Mouse (Mus musculus): ENCODE measurements around the gene Zmynd8. TPM values are rescaled to one million over a fixed set of nuclear protein-coding genes. Genes with fewer than 3 reads are reported as not detected.
A peak's percentile ranks its signal among the peaks of the same experiment; 100 is the strongest.

Gene Zmynd8
- polyA plus RNA-seq (2011; ENCODE audit: insufficient read depth, insufficient read length, low replicate concordance, missing spikeins): 34.1 and 75.2 TPM in 2 replicates

GRCm38 (mm10) chr2:165898202-165899194 is at the start of gene Zmynd8:
Gene Zmynd8 (minus strand): TSS chr2:165899016.
- no peak within 1 kb of the TSS for H3K4me3 ChIP-seq (replicated peaks; ENCODE audit: control insufficient read depth, low read depth, low read length)
- no peak for TF ChIP-seq POLR2A (IDR thresholded peaks at IDR 0.05; ENCODE audit: borderline replicate concordance, control insufficient read depth, low read depth, low read length)
- no peak for TF ChIP-seq CTCF (IDR thresholded peaks at IDR 0.05; ENCODE audit: control insufficient read depth, insufficient read depth, low read length)
- H3K27ac ChIP-seq (ENCODE audit: control insufficient read depth, insufficient read depth, low read depth, low read length, poor library complexity): no peak within 1 kb of the TSS
- H3K4me1 ChIP-seq (ENCODE audit: control insufficient read depth, insufficient read depth, low read length): peaks cover 1% of the 10 kb centered on the region; the same call in 1 of the 2 replicates
- 80% methylated on average over 23 of the region's 23 CpGs for WGBS

GRCm38 (mm10) chr2:165948007-165948406 is 49.2 kb upstream of the Zmynd8 start:
- 9% methylated on average over 1 of the region's 1 CpGs for WGBS
- Histone ChIP-seq H3K4me3 (replicated peaks; ENCODE audit: control insufficient read depth, low read depth, low read length) (no peak overlapping the region), H3K4me1 (ENCODE audit: control insufficient read depth, insufficient read depth, low read length) (peaks cover 10% of the 10 kb centered on the region), H3K27ac (ENCODE audit: control insufficient read depth, insufficient read depth, low read depth, low read length, poor library complexity) (peak overlapping the region; percentile 64; the same call in 1 of the 2 replicates)
- TF ChIP-seq CTCF (IDR thresholded peaks at IDR 0.05; ENCODE audit: control insufficient read depth, insufficient read depth, low read length) (no peak), POLR2A (IDR thresholded peaks at IDR 0.05; ENCODE audit: borderline replicate concordance, control insufficient read depth, low read depth, low read length) (no peak)

GRCm38 (mm10) chr2:165946046-165946564 is 47.3 kb upstream of the Zmynd8 start:
- H3K27ac ChIP-seq (ENCODE audit: control insufficient read depth, insufficient read depth, low read depth, low read length, poor library complexity): no peak overlapping the region; the same call in 1 of the 2 replicates
- WGBS: 7% methylated on average over 1 of the region's 1 CpGs
- no peak for TF ChIP-seq CTCF (IDR thresholded peaks at IDR 0.05; ENCODE audit: control insufficient read depth, insufficient read depth, low read length)
- TF ChIP-seq POLR2A (IDR thresholded peaks at IDR 0.05; ENCODE audit: borderline replicate concordance, control insufficient read depth, low read depth, low read length): no peak

DNA sequence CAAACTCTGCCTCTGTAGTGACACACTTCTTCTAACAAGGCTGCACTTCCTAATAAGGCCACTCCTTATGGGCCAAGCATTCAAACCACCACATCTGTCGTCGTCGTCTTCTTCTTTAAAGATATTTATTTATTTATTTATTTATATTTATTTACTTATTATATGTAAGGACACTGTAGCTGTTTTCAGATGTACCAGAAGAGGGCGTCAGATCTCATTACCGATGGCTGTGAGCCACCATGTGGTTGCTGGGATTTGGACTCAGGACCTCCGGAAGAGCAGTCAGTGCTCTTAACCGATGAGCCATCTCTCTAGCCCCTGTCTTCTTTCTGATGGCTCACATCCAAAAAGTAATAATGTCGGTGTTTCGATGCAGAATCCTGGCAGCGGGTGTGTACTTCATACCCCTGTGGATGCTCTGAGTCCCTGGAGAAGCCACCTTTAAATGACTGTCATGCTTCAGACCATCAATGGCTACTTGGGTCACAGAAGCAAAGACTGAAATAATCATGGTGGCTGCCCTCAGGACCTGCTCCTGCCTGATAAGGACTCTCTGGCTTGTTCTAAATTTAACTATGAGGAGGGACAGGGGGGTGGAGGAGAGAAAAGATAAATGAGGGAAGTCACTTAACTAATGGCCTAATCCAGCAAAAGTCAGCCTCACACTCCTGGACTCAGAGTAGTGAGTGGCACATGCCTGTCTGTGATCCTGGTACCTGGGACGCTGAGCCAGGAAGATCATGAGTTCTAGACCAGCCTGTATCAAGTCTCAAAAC is 45.9 kb upstream of the Zmynd8 start:
- peaks cover 7% of the 10 kb centered on the region; the same call in 1 of the 2 replicates for H3K4me1 ChIP-seq (ENCODE audit: control insufficient read depth, insufficient read depth, low read length)
- no peak overlapping the region for H3K4me3 ChIP-seq (replicated peaks; ENCODE audit: control insufficient read depth, low read depth, low read length)
- 69% methylated on average over 11 of the region's 11 CpGs for WGBS
- H3K27ac ChIP-seq (ENCODE audit: control insufficient read depth, insufficient read depth, low read depth, low read length, poor library complexity): no peak overlapping the region
- no peak for TF ChIP-seq POLR2A (IDR thresholded peaks at IDR 0.05; ENCODE audit: borderline replicate concordance, control insufficient read depth, low read depth, low read length)
- no peak for TF ChIP-seq CTCF (IDR thresholded peaks at IDR 0.05; ENCODE audit: control insufficient read depth, insufficient read depth, low read length)

More at GRCm38 (mm10) chr2:165946046-165946564, 47.3 kb upstream of the Zmynd8 start:
- Histone ChIP-seq H3K4me3 (replicated peaks; ENCODE audit: control insufficient read depth, low read depth, low read length) (no peak overlapping the region), H3K4me1 (ENCODE audit: control insufficient read depth, insufficient read depth, low read length) (peaks cover 9% of the 10 kb centered on the region)

GRCm38 (mm10) chr2:165943113-165943512 is 44.3 kb upstream of the Zmynd8 start:
- Histone ChIP-seq H3K4me1 (ENCODE audit: control insufficient read depth, insufficient read depth, low read length) (peaks cover 2% of the 10 kb centered on the region), H3K27ac (ENCODE audit: control insufficient read depth, insufficient read depth, low read depth, low read length, poor library complexity) (no peak overlapping the region), H3K4me3 (replicated peaks; ENCODE audit: control insufficient read depth, low read depth, low read length) (no peak overlapping the region)
- no peak for TF ChIP-seq CTCF (IDR thresholded peaks at IDR 0.05; ENCODE audit: control insufficient read depth, insufficient read depth, low read length)
- TF ChIP-seq POLR2A (IDR thresholded peaks at IDR 0.05; ENCODE audit: borderline replicate concordance, control insufficient read depth, low read depth, low read length): no peak
- WGBS: 86% methylated on average over 2 of the region's 2 CpGs

- TF ChIP-seq POLR2A (IDR thresholded peaks at IDR 0.05; ENCODE audit: borderline replicate concordance, control insufficient read depth, low read depth, low read length) (no peak), CTCF (IDR thresholded peaks at IDR 0.05; ENCODE audit: control insufficient read depth, insufficient read depth, low read length) (no peak)
- no peak overlapping the region for H3K4me3 ChIP-seq (replicated peaks; ENCODE audit: control insufficient read depth, low read depth, low read length)
- WGBS: 75% methylated on average over 12 of the region's 12 CpGs
- H3K27ac ChIP-seq (ENCODE audit: control insufficient read depth, insufficient read depth, low read depth, low read length, poor library complexity): no peak overlapping the region
- peaks cover 1% of the 10 kb centered on the region for H3K4me1 ChIP-seq (ENCODE audit: control insufficient read depth, insufficient read depth, low read length)
Measured at GRCm38 (mm10) chr2:165936106-165936505, 37.3 kb upstream of the Zmynd8 start.

- H3K27ac ChIP-seq (ENCODE audit: control insufficient read depth, insufficient read depth, low read depth, low read length, poor library complexity): no peak overlapping the region
- TF ChIP-seq CTCF (IDR thresholded peaks at IDR 0.05; ENCODE audit: control insufficient read depth, insufficient read depth, low read length): no peak
- TF ChIP-seq POLR2A (IDR thresholded peaks at IDR 0.05; ENCODE audit: borderline replicate concordance, control insufficient read depth, low read depth, low read length): no peak
- peaks cover 4% of the 10 kb centered on the region; the same call in 1 of the 2 replicates for H3K4me1 ChIP-seq (ENCODE audit: control insufficient read depth, insufficient read depth, low read length)
- WGBS: 86% methylated on average over 16 of the region's 16 CpGs
- no peak overlapping the region for H3K4me3 ChIP-seq (replicated peaks; ENCODE audit: control insufficient read depth, low read depth, low read length)
Measured at GRCm38 (mm10) chr2:165927705-165928104, 28.9 kb upstream of the Zmynd8 start.

Measured in bone marrow, adult 2 months (tissue).